Mouse (Mus musculus) limb, embryonic 15.5 days (tissue): Measurements from ENCODE around the gene Pcgf1. TPM values are rescaled to one million over a fixed set of nuclear protein-coding genes. Genes with fewer than 3 reads are reported as not detected.

Experiments used
- ATAC-seq: fragments of 200-750 bp; cut with Nextera tagmentation; 2 replicates; pipeline ENCODE4 v1.8.0; 2017; ENCODE audit warnings: low read depth, moderate TSS enrichment; ENCODE audit not compliant: insufficient number of reproducible peaks, low FRiP score, low TSS enrichment
- H3K27ac ChIP-seq: fragments of 300-500 bp; sonication (generic); 2 replicates; pipeline ENCODE4 v1.5.1; 2015; ENCODE audit warnings: moderate library complexity, mild to moderate bottlenecking, inconsistent platforms
- H3K27me3 ChIP-seq: fragments of 300-500 bp; sonication (generic); 2 replicates; pipeline ENCODE4 v1.6.1; 2015; ENCODE audit warnings: inconsistent platforms
- H3K36me3 ChIP-seq: fragments of 300-500 bp; sonication (generic); 2 replicates; pipeline ENCODE4 v1.6.1; 2015; ENCODE audit warnings: inconsistent platforms
- H3K4me1 ChIP-seq: fragments of 300-500 bp; sonication (generic); 2 replicates; pipeline ENCODE4 v1.6.1; 2015; ENCODE audit warnings: inconsistent platforms
- H3K4me2 ChIP-seq: fragments of 300-500 bp; sonication (generic); 2 replicates; pipeline ENCODE4 v1.6.1; 2015; ENCODE audit warnings: mild to moderate bottlenecking, inconsistent platforms
- H3K4me3 ChIP-seq: fragments of 300-500 bp; sonication (generic); 2 replicates; pipeline ENCODE4 v1.5.1; 2015; ENCODE audit warnings: mild to moderate bottlenecking, inconsistent platforms
- H3K9ac ChIP-seq: fragments of 300-500 bp; sonication (generic); 2 replicates; pipeline ENCODE4 v1.6.1; 2015; ENCODE audit warnings: inconsistent platforms
- H3K9me3 ChIP-seq: fragments of 300-500 bp; sonication (generic); 2 replicates; pipeline ENCODE4 v1.6.1; 2016; ENCODE audit warnings: inconsistent platforms
- WGBS: fragments of 180-500 bp; shearing (Covaris S2); methylation state at CpG from one replicate; pipeline ENCODE4 v1.1.7; 2015; 5-methylcytosine and 5-hydroxymethylcytosine counted together
- polyA plus RNA-seq: library from polyadenylated mRNA; unstranded; fragments of >200 nt; fragmentation: Nextera tagmentation; extraction: Ambion mirVana; gene quantifications from 2 replicates; pipeline ENCODE4 v1.2.1, GENCODE M21; 2015

Gene Pcgf1
- polyA plus RNA-seq, 1 experiment from 2014 or later = 31.9 TPM

DNA sequence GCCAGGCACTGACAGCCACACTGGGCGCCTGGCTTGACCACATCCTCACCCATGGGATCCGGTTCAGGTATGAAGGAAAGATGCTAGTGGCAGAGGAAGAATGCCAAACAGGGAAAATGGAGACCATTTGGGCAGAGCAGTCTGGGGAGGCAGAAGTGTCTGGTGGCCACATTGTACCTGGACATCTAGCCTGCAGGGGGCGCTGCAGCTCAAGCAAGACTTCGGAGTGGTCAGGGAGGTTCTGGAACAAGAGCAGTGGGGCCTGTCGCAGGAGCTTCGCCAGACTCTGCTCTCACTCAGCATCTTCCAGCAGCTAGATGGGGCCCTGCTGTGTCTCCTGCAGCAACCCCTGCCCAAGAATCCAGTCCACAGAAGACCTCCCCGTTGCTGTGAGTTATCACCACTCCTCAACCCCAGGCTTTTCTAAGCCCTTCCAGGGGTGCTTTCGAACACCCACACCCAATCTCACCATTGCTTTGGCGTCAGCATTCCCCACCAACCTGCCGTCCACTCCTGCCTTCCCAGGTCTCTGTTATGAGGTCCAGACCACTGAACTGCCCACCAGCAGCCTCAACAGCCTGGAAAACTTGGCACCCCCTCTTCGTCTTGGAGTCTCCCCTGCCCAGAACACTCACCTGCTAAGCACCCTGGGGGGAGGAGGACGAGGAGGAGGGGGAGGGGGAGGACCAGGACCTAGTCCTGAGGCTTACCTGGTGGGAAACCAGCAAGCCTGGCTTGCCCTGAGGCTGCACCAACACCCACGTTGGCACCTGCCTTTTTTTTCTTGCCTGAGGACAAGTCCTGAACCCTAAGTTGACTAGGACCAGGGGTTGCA, 30.1 kb downstream of the Pcgf1 start:
- Histone ChIP-seq H3K27me3 (no peaks in the 10 kb centered on the region), H3K4me1 (peaks cover 28% of the 10 kb centered on the region), H3K9ac (no peak overlapping the region), H3K4me2 (peak overlapping the region; percentile 82), H3K9me3 (no peaks in the 10 kb centered on the region), H3K36me3 (peaks cover 12% of the 10 kb centered on the region; the same call in 1 of the 2 replicates), H3K4me3 (peak overlapping the region; percentile 89), H3K27ac (peak overlapping the region; percentile 85; the same call in 1 of the 2 replicates)
- 35% methylated on average over 13 of the region's 13 CpGs for WGBS
- no peak for ATAC-seq

DNA sequence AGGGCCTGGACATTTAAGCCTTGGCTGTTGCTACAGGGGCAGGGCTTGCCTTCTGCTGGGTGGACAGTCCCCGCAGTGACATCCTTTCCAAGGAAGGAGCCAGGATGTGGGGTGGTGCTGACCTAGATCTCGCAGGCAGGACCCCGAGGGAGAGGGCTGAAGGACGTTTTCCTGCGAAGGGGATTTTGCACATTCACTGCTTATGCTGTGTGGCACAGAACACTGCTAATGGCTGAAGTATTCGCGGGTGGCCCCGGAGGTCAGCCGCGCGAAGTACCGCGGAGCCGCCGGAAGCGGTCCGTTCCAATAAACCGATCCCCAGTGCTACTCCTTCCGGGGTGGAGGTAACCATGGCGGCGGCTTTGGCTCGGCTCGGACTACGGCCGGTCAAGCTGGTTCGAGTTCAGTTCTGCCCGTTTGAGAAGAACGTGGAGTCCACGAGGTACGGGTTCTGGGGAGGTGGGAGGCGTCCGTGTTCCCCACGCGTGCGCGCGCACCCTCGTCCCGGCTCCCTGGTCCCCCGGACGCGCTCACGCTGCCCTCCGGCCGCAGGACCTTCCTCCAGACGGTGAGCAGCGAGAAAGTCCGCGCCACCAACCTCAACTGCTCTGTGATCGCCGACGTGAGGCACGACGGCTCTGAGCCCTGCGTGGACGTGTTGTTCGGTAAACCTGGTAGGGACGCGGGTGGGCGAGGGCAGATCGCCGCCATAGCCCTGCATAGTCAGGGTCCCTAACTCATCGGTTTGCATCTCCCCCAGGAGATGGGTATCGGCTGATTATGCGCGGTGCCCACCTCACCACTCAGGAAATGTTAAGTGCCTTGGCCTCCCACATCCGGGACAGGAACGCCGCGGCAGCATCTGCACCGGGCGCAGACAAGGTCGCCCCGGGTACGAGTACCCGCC, 31.3 kb downstream of the Pcgf1 start, which contains the start of gene Mrpl53:
Gene Mrpl53, plus strand, starts transcription at position 279 of the 907 bp plus-strand sequence.
- H3K27ac ChIP-seq = peak within 1 kb of the TSS; percentile 85
- no peaks in the 10 kb centered on the region for H3K9me3 ChIP-seq
- under 1% methylated on average over 76 of the region's 76 CpGs for WGBS
- no peaks in the 10 kb centered on the region for H3K27me3 ChIP-seq
- H3K4me1 ChIP-seq = peaks cover 20% of the 10 kb centered on the region
- peak; percentile 79 for ATAC-seq
- H3K9ac ChIP-seq = peak within 1 kb of the TSS; percentile 90
- peak within 1 kb of the TSS; percentile 82 for H3K4me2 ChIP-seq
- peak within 1 kb of the TSS; percentile 89 for H3K4me3 ChIP-seq
- peaks cover 12% of the 10 kb centered on the region; the same call in 1 of the 2 replicates for H3K36me3 ChIP-seq

DNA sequence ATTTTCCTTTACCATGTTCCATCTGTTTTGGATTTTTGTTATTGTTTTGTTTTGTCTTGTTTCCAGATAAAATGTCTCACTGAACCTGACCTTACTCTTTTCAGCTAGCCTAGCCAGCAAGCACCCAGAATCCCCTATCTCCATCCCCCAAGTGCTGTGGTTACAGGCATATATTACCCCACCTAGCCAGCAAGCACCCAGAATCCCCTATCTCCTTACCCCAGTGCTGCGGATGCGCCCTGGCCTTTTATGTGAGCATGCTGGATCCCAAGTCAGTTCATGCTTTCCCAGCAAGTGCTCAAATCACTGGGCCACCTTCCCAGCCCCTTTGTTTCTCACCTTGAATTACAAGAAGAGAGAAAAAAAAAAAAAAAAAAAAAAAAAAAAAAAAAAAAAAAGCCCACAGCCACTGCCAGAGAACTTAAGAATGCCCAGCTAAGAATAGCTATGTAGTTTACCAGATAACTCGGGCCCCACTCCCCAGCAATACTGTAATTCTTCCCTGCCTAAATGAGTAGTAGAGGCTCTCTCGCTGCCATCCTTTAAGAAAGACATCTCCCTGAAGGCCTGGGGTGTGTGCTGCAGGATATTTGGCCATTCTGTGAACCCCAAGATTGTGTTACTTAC, 34.0 kb downstream of the Pcgf1 start:
- WGBS = 91% methylated on average over 4 of the region's 4 CpGs
- H3K9ac ChIP-seq = no peak overlapping the region
- no peak for ATAC-seq

DNA sequence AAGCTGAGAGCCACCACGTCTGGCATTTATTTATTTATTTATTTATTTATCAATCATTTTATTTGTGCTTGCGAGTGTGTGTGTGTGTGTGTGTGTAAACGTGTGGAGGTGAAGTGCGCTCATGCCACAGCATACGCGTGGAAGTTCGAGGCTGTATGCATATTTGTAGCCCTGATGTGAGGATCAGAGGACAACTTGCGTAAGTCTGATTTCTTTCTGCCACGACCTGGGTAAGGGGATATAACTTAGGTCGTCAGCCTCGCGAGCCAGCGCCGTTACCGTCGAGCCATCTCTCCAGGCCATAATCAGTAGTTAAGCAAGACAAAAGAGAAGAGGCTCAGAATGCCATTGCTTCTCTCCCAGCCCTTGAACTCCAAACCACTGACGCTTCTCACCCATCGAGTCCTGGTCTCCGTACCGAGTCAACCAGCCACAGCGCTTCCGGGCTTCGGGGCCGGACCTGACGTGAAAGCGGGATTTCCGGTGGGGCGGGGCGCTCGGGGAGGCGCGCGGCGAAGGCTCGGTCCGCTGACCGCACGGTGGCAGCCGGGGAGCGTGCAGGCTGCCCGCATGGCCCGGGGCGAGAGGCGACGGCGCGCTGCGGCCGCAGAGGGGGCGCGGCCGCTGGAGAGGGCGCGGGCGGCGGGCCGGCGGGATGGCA, 37.5 kb downstream of the Pcgf1 start, which contains the start of gene Mogs:
Gene Mogs, plus strand, starts transcription at position 486 of the 661 bp plus-strand sequence.
- peak within 1 kb of the TSS; percentile 70 for H3K4me2 ChIP-seq
- H3K4me1 ChIP-seq = peaks cover 37% of the 10 kb centered on the region
- H3K9me3 ChIP-seq = no peaks in the 10 kb centered on the region
- no peaks in the 10 kb centered on the region for H3K27me3 ChIP-seq
- ATAC-seq = peak; percentile 86
- peak within 1 kb of the TSS; percentile 89 for H3K27ac ChIP-seq
- peak within 1 kb of the TSS; percentile 96 for H3K4me3 ChIP-seq
- 1% methylated on average over 58 of the region's 58 CpGs for WGBS
- peak within 1 kb of the TSS; percentile 91 for H3K9ac ChIP-seq
- peaks cover 37% of the 10 kb centered on the region for H3K36me3 ChIP-seq

More for the DNA sequence above, 34.0 kb downstream of the Pcgf1 start:
- no peaks in the 10 kb centered on the region for H3K27me3 ChIP-seq
- H3K4me2 ChIP-seq = no peak overlapping the region
- peaks cover 35% of the 10 kb centered on the region for H3K4me1 ChIP-seq
- H3K36me3 ChIP-seq = peaks cover 10% of the 10 kb centered on the region; the same call in 1 of the 2 replicates
- no peak overlapping the region for H3K4me3 ChIP-seq
- no peak overlapping the region for H3K27ac ChIP-seq
- H3K9me3 ChIP-seq = no peaks in the 10 kb centered on the region

DNA sequence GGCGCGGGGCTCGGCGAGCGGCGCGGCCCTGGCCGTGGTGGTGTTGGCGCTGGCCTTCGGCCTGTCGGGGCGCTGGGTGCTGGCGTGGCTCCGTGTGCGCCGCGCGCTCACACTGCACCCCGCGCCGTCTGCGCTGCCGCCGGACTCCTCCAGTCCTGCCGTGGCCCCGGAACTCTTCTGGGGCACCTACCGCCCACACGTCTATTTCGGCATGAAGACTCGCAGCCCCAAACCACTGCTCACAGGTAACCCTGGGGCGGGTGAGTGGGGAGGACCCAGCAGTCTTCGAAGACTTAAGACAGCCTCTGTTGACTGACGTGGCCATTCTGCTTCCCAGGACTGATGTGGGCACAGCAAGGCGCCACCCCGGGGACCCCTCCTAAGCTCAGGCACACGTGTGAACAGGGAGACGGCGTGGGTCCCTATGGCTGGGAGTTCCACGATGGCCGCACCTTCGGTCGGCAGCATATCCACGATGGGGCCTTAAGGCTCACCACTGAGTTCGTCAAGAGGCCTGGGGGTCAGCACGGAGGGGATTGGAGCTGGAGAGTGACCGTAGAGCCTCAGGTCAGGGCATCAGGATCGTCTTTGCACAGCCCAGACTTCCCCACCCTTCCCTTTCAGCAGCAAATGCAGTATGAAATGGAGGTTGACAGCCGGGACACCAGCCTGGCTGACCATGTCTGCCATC, 38.2 kb downstream of the Pcgf1 start:
- H3K9ac ChIP-seq = peak overlapping the region; percentile 91
- H3K4me2 ChIP-seq = peak overlapping the region; percentile 70
- H3K4me1 ChIP-seq = peaks cover 42% of the 10 kb centered on the region
- 1% methylated on average over 47 of the region's 48 CpGs for WGBS
- ATAC-seq = peak; percentile 70
- no peaks in the 10 kb centered on the region for H3K27me3 ChIP-seq
- no peaks in the 10 kb centered on the region for H3K9me3 ChIP-seq
- H3K36me3 ChIP-seq = peaks cover 36% of the 10 kb centered on the region
- peak overlapping the region; percentile 89 for H3K27ac ChIP-seq
- peak overlapping the region; percentile 96 for H3K4me3 ChIP-seq

DNA sequence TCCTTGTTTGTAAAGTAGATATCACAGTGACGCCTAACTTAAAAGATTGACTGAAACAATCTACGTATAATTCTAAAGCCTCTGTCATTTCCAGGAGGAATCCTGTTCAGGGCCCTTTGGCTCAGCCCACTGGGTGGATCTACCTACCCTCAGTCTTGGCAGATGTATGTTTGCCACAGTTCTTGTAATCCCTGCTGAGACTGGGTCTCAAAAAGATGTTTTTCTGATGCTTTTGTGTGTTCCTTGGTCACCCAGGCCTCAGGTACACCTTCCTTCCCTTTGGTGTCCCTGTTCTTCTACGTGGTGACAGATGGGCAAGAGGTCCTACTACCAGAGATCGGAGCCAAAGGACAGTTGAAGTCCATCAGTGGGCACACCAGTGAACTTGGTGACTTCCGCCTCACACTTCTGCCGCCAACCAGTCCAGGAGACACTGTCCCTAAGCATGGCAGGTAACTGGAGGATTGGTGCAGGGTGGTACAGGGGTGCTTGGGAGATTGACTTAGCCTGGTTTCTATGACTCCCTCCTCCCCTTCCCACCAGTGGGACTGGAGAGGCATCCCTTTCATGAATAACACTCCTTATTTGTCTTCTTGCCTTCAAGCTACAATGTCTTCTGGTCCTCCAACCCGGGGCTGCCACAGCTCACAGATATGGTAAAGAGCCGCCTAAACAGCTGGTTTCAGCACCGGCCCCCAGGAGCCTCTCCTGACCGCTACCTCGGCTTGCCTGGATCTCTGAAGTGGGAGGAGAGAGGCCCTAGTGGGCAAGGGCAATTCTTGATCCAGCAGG, 38.9 kb downstream of the Pcgf1 start:
- Histone ChIP-seq H3K9ac (peak overlapping the region; percentile 91), H3K4me3 (peak overlapping the region; percentile 96), H3K27ac (0 out of 2 replicates have a peak overlapping the region, but pooled peaks have one; percentile 89), H3K27me3 (no peaks in the 10 kb centered on the region), H3K4me2 (peak overlapping the region; percentile 70), H3K4me1 (peaks cover 43% of the 10 kb centered on the region), H3K36me3 (peaks cover 30% of the 10 kb centered on the region), H3K9me3 (no peaks in the 10 kb centered on the region)
- no peak for ATAC-seq
- 74% methylated on average over 11 of the region's 11 CpGs for WGBS

DNA sequence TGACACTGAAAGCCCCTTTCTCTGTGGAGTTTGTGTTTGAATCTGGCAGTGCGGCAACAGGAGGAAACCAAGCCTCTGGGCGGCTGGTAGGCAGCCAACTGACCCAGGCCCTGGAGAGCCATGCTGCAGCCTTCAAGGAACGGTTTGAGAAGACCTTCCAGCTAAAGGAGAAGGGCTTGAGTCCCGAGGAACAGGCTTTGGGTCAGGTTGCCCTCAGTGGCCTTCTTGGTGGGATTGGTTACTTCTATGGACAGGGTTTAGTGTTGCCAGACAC, 39.4 kb downstream of the Pcgf1 start:
- no peak overlapping the region for H3K9ac ChIP-seq
- peak overlapping the region; percentile 96; the same call in 1 of the 2 replicates for H3K4me3 ChIP-seq
- 79% methylated on average over 4 of the region's 4 CpGs for WGBS
- peaks cover 48% of the 10 kb centered on the region for H3K4me1 ChIP-seq
- no peaks in the 10 kb centered on the region for H3K27me3 ChIP-seq
- no peak overlapping the region for H3K27ac ChIP-seq
- no peaks in the 10 kb centered on the region for H3K9me3 ChIP-seq
- H3K36me3 ChIP-seq = peaks cover 30% of the 10 kb centered on the region
- H3K4me2 ChIP-seq = peak overlapping the region; percentile 70; the same call in 1 of the 2 replicates
- ATAC-seq = no peak

DNA sequence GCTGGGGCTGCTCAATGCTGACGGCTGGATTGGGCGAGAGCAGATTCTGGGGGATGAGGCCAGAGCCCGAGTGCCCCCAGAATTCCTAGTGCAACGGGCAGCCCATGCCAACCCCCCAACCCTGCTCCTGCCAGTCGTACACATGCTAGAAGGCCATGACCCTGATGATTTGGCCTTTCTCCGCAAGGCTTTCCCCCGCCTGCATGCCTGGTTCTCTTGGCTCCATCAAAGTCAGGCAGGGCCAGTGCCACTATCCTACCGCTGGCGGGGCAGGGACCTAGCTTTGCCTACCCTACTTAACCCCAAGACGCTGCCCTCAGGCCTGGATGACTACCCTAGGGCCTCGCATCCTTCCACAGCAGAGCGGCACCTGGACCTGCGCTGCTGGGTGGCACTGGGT, 39.9 kb downstream of the Pcgf1 start:
- Histone ChIP-seq H3K36me3 (peaks cover 30% of the 10 kb centered on the region), H3K4me3 (no peak overlapping the region), H3K9ac (no peak overlapping the region), H3K27me3 (no peaks in the 10 kb centered on the region), H3K9me3 (no peaks in the 10 kb centered on the region), H3K4me2 (no peak overlapping the region), H3K27ac (no peak overlapping the region), H3K4me1 (peaks cover 53% of the 10 kb centered on the region)
- WGBS = 86% methylated on average over 13 of the region's 13 CpGs
- no peak for ATAC-seq

DNA sequence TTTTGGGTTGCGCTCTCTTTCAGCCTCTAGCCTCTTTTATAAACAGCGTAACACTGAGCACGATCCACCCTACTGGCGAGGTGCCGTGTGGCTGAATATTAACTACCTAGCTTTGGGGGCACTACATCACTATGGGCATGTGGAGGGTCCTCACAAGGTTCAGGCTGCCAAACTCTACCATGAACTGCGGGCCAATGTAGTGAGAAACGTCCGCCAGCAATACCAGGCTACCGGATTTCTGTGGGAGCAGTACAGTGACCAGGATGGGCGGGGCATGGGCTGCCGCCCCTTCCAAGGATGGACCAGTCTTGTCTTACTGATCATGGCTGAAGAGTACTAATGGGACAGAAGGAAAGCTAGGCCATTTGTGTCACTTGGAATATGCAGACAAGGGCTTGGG, 40.7 kb downstream of the Pcgf1 start:
- H3K4me1 ChIP-seq = peaks cover 59% of the 10 kb centered on the region
- no peak overlapping the region for H3K27ac ChIP-seq
- no peaks in the 10 kb centered on the region for H3K27me3 ChIP-seq
- ATAC-seq = no peak
- H3K4me2 ChIP-seq = no peak overlapping the region
- no peaks in the 10 kb centered on the region for H3K9me3 ChIP-seq
- H3K36me3 ChIP-seq = peaks cover 30% of the 10 kb centered on the region
- WGBS = 85% methylated on average over 11 of the region's 11 CpGs
- no peak overlapping the region for H3K4me3 ChIP-seq
- no peak overlapping the region for H3K9ac ChIP-seq
